Mouse (Mus musculus): ENCODE results near the gene Add3. TPM values are rescaled to one million over a fixed set of nuclear protein-coding genes. Genes with fewer than 3 reads are reported as not detected.

The Add3 gene
- polyA plus RNA-seq, 1 experiment from 2014 or later = 29.5 TPM

- H3K9me3 ChIP-seq (replicated peaks) = no peaks in the 10 kb centered on the region
- DNase-seq (no peak), ATAC-seq (ENCODE audit: low read depth) (no peak)
- 47% methylated on average over 12 of the region's 12 CpGs for WGBS (ENCODE audit: insufficient replicate concordance)
- no peak overlapping the region for H3K4me2 ChIP-seq
- peaks cover 63% of the 10 kb centered on the region for H3K27me3 ChIP-seq
- H3K36me3 ChIP-seq = no peaks in the 10 kb centered on the region
- peaks cover 22% of the 10 kb centered on the region for H3K4me1 ChIP-seq (replicated peaks)
- H3K27ac ChIP-seq = no peak overlapping the region
- H3K9ac ChIP-seq = no peak overlapping the region
- no peak overlapping the region for H3K4me3 ChIP-seq (replicated peaks)
These were observed 124.8 kb downstream of the Add3 start for GRCm38 (mm10) chr19:53264821-53265727.

DNA sequence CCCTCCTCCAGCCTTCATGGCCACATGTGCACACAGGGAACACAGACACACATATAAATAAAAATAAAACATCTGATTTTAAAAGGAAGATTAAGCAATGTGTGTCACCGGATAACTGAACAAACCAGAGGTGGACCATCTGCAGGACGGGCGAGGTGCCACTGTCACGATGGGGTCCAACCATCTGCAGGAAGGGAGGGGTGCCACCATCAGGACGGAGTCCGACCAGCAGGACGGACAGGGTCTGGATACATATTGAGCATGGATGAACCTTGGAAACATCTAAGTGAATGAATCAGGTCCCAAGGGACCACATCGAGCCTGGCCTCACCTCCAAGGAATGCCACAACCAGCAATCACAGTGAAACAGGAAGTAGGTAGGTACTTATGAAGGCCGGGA is 127.1 kb downstream of the Add3 start:
- H3K27me3 ChIP-seq = peaks cover 70% of the 10 kb centered on the region
- DNase-seq (no peak), ATAC-seq (ENCODE audit: low read depth) (no peak)
- no peaks in the 10 kb centered on the region for H3K9me3 ChIP-seq (replicated peaks)
- no peak overlapping the region for H3K27ac ChIP-seq
- H3K4me3 ChIP-seq (replicated peaks) = no peak overlapping the region
- no peak overlapping the region for H3K4me2 ChIP-seq
- 61% methylated on average over 9 of the region's 9 CpGs for WGBS (ENCODE audit: insufficient replicate concordance)
- H3K4me1 ChIP-seq (replicated peaks) = peaks cover 6% of the 10 kb centered on the region
- no peak overlapping the region for H3K9ac ChIP-seq
- no peaks in the 10 kb centered on the region for H3K36me3 ChIP-seq

DNA sequence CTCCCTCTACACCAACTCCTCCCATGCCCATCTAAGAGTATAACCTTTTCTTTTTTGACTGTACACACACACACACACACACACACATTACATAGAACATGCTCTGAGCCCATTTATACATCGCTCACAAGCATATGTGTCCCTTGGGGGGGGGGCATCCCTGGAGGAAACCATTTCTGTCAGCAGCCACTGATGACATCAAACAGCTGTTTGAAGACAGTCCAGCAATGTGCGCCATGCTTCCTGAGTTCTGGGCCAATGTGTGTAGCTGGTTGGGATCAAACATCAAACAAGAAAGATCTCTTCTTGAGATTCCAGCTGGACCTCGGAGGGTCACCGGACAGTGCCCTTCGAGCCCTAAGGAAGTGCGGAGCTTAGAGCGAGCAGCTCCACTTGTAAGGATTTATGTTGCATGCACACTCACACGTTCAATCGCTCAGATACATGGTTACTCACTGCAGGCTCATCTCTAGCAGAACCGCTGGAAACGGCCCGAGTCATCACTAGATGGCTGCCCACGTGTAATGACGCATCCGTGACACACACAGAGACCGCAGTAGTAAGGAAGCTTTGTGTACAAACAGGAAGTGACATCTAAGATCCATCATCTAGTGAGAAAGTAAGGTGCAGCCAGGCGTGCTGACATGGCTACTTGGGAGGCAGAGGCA is 132.9 kb downstream of the Add3 start:
- WGBS (ENCODE audit: insufficient replicate concordance) = 72% methylated on average over 17 of the region's 17 CpGs
- no peak overlapping the region for H3K4me2 ChIP-seq

DNA sequence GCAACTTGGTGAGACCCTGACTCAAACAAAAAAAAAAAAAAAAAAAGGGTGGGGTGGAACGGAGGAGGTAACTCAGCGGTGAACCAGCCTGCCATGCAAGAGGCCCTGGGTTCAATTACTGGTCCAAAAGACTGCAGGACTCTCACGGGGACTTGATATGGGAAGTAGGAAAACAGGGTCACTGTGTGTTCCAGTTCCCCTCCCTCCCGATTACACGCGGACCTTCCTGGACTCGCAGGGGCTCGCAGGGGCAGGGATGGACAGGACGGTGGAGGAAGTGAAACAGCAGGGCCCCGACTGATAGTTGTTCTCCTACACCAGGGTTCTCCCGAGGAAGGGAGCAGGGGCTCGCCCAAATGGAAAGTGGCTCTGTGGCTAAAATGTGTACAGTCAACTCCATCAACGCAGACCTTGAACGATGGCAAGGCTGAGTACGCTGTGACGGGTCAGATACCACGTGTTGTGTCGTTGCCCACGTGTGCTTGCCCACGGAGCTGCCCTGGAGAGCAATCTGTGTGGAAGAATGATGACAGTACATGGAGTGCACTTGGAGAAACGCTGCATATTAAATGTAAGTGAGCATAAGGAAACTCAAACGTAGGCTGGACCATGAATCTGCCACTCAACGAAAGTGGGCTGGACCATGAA is 133.7 kb downstream of the Add3 start:
- no peaks in the 10 kb centered on the region for H3K36me3 ChIP-seq
- 61% methylated on average over 23 of the region's 23 CpGs for WGBS (ENCODE audit: insufficient replicate concordance)
- H3K27ac ChIP-seq = no peak overlapping the region
- H3K9ac ChIP-seq = no peak overlapping the region
- H3K27me3 ChIP-seq = peaks cover 42% of the 10 kb centered on the region
- DNase-seq = no peak
- H3K4me3 ChIP-seq (replicated peaks) = no peak overlapping the region
- H3K4me2 ChIP-seq = no peak overlapping the region
- ATAC-seq (ENCODE audit: low read depth) = no peak
- H3K4me1 ChIP-seq (replicated peaks) = peaks cover 10% of the 10 kb centered on the region
- no peaks in the 10 kb centered on the region for H3K9me3 ChIP-seq (replicated peaks)

More for the DNA sequence above, 132.9 kb downstream of the Add3 start:
- H3K4me1 ChIP-seq (replicated peaks) = peaks cover 10% of the 10 kb centered on the region
- H3K4me3 ChIP-seq (replicated peaks) = no peak overlapping the region
- no peak overlapping the region for H3K9ac ChIP-seq
- no peak for ATAC-seq (ENCODE audit: low read depth)
- no peak for DNase-seq
- peaks cover 46% of the 10 kb centered on the region for H3K27me3 ChIP-seq
- no peaks in the 10 kb centered on the region for H3K36me3 ChIP-seq
- H3K9me3 ChIP-seq (replicated peaks) = no peaks in the 10 kb centered on the region
- no peak overlapping the region for H3K27ac ChIP-seq

DNA sequence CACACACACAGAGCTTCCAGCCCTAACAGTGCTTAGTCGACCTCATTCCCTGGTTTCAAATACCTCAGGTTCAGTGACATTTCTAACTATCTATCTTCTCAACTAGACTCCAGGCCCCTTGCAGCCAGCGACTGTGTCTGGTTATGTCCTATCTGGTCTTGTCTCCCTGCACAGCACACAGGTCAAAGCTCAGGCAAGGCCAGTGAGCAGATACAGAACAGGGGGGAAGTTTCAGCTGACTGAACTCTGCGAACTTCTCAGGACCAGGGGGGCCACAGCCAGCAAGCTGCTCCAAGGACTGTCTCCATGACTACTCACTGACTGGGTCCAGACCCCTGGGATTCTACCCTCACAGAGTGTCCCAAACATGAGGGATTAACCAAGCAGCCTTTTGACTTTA is 135.0 kb downstream of the Add3 start:
- Histone ChIP-seq H3K4me2 (no peak overlapping the region), H3K27ac (peak overlapping the region; percentile 23; the same call in 1 of the 2 replicates), H3K4me3 (replicated peaks) (no peak overlapping the region), H3K9ac (no peak overlapping the region), H3K9me3 (replicated peaks) (no peaks in the 10 kb centered on the region), H3K36me3 (no peaks in the 10 kb centered on the region), H3K27me3 (peaks cover 34% of the 10 kb centered on the region), H3K4me1 (replicated peaks) (peaks cover 10% of the 10 kb centered on the region)
- 31% methylated on average over 3 of the region's 3 CpGs for WGBS (ENCODE audit: insufficient replicate concordance)
- DNase-seq = no peak
- ATAC-seq (ENCODE audit: low read depth) = peak; percentile 67

- WGBS (ENCODE audit: insufficient replicate concordance) = 60% methylated on average over 19 of the region's 19 CpGs
- ATAC-seq (ENCODE audit: low read depth) (no peak), DNase-seq (no peak)
- no peaks in the 10 kb centered on the region for H3K36me3 ChIP-seq
- H3K4me2 ChIP-seq = no peak overlapping the region
- no peak overlapping the region for H3K27ac ChIP-seq
- peaks cover 15% of the 10 kb centered on the region for H3K4me1 ChIP-seq (replicated peaks)
- H3K9me3 ChIP-seq (replicated peaks) = no peaks in the 10 kb centered on the region
- no peak overlapping the region for H3K4me3 ChIP-seq (replicated peaks)
- no peak overlapping the region for H3K9ac ChIP-seq
- peaks cover 18% of the 10 kb centered on the region for H3K27me3 ChIP-seq
These were observed 136.9 kb downstream of the Add3 start for GRCm38 (mm10) chr19:53276902-53277707.

DNA sequence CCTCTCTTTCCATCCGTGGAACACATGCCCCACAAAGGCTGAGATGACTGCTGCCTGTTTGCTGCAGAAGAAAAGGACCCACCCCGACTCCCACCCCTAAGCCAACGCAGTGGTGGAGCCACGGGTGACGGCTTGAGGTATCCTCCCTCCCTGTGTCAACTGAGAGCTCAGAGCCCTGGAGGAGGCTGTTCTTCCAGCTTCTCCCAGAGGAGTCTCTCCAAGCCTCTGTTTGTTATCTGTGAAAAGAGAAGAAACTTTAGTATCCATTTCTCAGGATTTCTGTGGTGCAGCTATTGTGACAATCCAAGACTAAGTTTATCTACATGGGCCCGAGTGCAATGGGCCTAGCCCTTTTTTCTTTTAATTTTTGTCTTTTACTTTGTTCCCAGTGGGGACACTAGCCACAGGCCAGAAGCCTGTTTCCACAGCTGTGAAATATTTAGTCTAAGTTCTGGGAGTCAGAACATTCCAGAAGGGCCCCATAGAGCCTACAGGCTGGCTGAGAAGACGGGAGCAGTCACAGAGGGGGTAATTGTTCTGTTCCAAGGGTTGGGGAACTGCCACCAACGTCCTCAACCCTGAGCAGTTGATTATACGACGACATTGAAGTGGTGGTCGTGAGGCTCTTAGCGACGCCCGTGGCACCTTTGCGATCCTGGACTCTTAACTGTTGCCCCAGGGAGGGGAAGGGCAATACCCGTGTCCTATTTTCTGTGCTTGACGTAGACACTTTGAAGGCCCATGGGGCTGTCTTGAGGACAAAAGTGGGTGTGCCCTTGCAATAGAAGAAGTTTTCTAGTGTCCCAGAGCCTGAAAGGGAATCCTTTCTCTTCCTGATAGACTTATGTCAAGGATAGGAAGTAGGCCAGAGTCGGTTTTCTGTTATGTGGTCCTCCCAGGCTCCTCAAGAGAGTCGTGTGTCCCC is 138.5 kb downstream of the Add3 start:
- no peak for DNase-seq
- H3K4me1 ChIP-seq (replicated peaks) = peaks cover 15% of the 10 kb centered on the region
- H3K9ac ChIP-seq = no peak overlapping the region
- 69% methylated on average over 19 of the region's 19 CpGs for WGBS (ENCODE audit: insufficient replicate concordance)
- peaks cover 9% of the 10 kb centered on the region; the same call in 1 of the 2 replicates for H3K27me3 ChIP-seq
- H3K4me2 ChIP-seq = no peak overlapping the region
- no peak overlapping the region for H3K27ac ChIP-seq
- no peaks in the 10 kb centered on the region for H3K9me3 ChIP-seq (replicated peaks)
- no peak overlapping the region for H3K4me3 ChIP-seq (replicated peaks)
- H3K36me3 ChIP-seq = no peaks in the 10 kb centered on the region
- no peak for ATAC-seq (ENCODE audit: low read depth)

DNA sequence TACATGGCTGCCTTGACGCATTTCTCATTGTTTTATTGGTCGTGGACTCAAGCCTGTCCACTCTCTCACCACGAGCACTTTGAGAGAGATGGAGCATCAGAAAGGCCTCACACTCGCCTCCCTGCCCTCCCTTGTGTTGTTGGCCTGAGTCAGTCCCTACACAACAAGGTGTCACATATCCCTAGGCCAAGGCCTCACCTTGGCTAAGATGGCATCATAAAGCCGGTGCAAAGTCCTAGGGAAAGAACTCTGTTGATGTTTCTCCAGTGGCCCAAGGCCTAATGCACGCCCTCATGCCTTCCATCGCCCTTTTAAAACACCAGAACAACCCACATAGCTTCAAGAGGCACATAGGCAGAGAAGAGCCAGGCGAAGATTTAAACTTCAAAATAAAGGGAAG is 140.0 kb downstream of the Add3 start:
- Histone ChIP-seq H3K9ac (no peak overlapping the region), H3K36me3 (no peaks in the 10 kb centered on the region), H3K4me1 (replicated peaks) (peaks cover 27% of the 10 kb centered on the region), H3K4me3 (replicated peaks) (no peak overlapping the region), H3K27ac (no peak overlapping the region), H3K9me3 (replicated peaks) (no peaks in the 10 kb centered on the region), H3K4me2 (no peak overlapping the region), H3K27me3 (0 out of 2 replicates have a peak, but pooled peaks cover 4% of the 10 kb centered on the region)
- ATAC-seq (ENCODE audit: low read depth) = no peak
- 71% methylated on average over 8 of the region's 8 CpGs for WGBS (ENCODE audit: insufficient replicate concordance)
- no peak for DNase-seq

DNA sequence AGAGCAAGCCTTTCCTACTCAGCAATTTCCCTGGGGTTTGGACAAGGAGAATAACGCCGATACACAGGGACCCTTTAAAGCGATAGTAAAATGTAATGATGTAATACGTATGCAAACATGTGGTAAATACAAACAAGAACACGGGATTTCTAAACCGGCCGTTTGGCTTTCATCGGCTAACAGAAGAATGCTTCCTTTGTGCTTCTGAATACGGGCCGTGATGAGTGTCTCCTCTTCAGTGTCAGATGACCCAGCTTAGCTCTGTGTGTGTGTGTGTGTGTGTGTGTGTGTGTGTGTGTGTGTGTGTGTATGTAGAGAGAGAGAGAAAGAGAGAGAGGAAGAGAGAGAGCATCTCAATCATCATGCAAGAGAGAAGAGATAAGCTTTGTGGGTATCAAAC is 142.3 kb downstream of the Add3 start:
- ATAC-seq (ENCODE audit: low read depth) = no peak
- no peak overlapping the region for H3K4me2 ChIP-seq
- H3K9ac ChIP-seq = no peak overlapping the region
- H3K36me3 ChIP-seq = no peaks in the 10 kb centered on the region
- DNase-seq = no peak
- no peak overlapping the region for H3K27ac ChIP-seq
- H3K27me3 ChIP-seq = no peaks in the 10 kb centered on the region
- WGBS (ENCODE audit: insufficient replicate concordance) = 78% methylated on average over 10 of the region's 10 CpGs
- no peaks in the 10 kb centered on the region for H3K9me3 ChIP-seq (replicated peaks)
- no peak overlapping the region for H3K4me3 ChIP-seq (replicated peaks)
- peaks cover 21% of the 10 kb centered on the region for H3K4me1 ChIP-seq (replicated peaks)

GRCm38 (mm10) chr19:53283742-53284141 is 143.5 kb downstream of the Add3 start:
- Histone ChIP-seq H3K27me3 (peaks cover 4% of the 10 kb centered on the region; the same call in 1 of the 2 replicates), H3K4me2 (no peak overlapping the region), H3K4me1 (replicated peaks) (peaks cover 21% of the 10 kb centered on the region), H3K36me3 (no peaks in the 10 kb centered on the region), H3K27ac (no peak overlapping the region), H3K9me3 (replicated peaks) (no peaks in the 10 kb centered on the region), H3K9ac (no peak overlapping the region), H3K4me3 (replicated peaks) (no peak overlapping the region)
- DNase-seq (no peak), ATAC-seq (ENCODE audit: low read depth) (no peak)
- WGBS (ENCODE audit: insufficient replicate concordance) = 79% methylated on average over 7 of the region's 7 CpGs
